Mouse (Mus musculus) forebrain, embryonic 14.5 days (tissue): ENCODE measurements around the gene Sirt1. TPM values are rescaled to one million over a fixed set of nuclear protein-coding genes. Genes with fewer than 3 reads are reported as not detected.
"Not testable (repeated sequence)": the region's sequence is repeated elsewhere in the genome, so short reads cannot be mapped to it uniquely, and the experiment has no call there.

ENCODE experiments used
- ATAC-seq: fragments of 200-750 bp; cut with Nextera tagmentation; 2 replicates; pipeline ENCODE4 v1.8.0; 2017; ENCODE audit warnings: mild to moderate bottlenecking, moderate library complexity
- DNase-seq: peaks from one replicate; pipeline ENCODE4 v3.0.0-alpha.2; 2015; ENCODE audit warnings: low spot score
- H3K27ac ChIP-seq: fragments of 300-500 bp; sonication (generic); 2 replicates; pipeline ENCODE4 v1.5.1; 2014; ENCODE audit warnings: low read depth, mild to moderate bottlenecking, control low read depth, low read length, moderate library complexity
- H3K27me3 ChIP-seq: fragments of 300-500 bp; sonication (generic); replicated peaks from 2 replicates; pipeline ENCODE4 v1.6.1; 2014; ENCODE audit warnings: low read length, control low read depth, mixed read lengths; ENCODE audit not compliant: control insufficient read depth, insufficient read depth
- H3K36me3 ChIP-seq: fragments of 300-500 bp; sonication (generic); 2 replicates; pipeline ENCODE4 v1.6.1; 2014; ENCODE audit warnings: low read length, control low read depth; ENCODE audit not compliant: control insufficient read depth, insufficient read depth
- H3K4me1 ChIP-seq: fragments of 300-500 bp; sonication (generic); 2 replicates; pipeline ENCODE4 v1.6.1; 2014; ENCODE audit warnings: antibody characterized with exemption, low read length, control low read depth; ENCODE audit not compliant: control insufficient read depth, insufficient read depth
- H3K4me2 ChIP-seq: fragments of 300-500 bp; sonication (generic); 2 replicates; pipeline ENCODE4 v1.6.1; 2014; ENCODE audit warnings: mild to moderate bottlenecking, control low read depth, low read length
- H3K4me3 ChIP-seq: fragments of 300-500 bp; sonication (generic); 2 replicates; pipeline ENCODE4 v1.5.1; 2014; ENCODE audit warnings: low read depth, low read length, control low read depth
- H3K9ac ChIP-seq: fragments of 300-500 bp; sonication (generic); 2 replicates; pipeline ENCODE4 v1.6.1; 2014; ENCODE audit warnings: mild to moderate bottlenecking, low read length, control low read depth, moderate library complexity
- H3K9me3 ChIP-seq: fragments of 300-500 bp; sonication (generic); replicated peaks from 2 replicates; pipeline ENCODE4 v1.6.1; 2016; ENCODE audit warnings: low read length, control low read depth, mixed read lengths; ENCODE audit not compliant: control insufficient read depth
- WGBS: fragments of 180-500 bp; shearing (Covaris S2); extraction: QIAGEN DNeasy Blood & Tissue Kit; methylation state at CpG from one replicate; pipeline ENCODE4 v1.1.7; 2014; 5-methylcytosine and 5-hydroxymethylcytosine counted together
- polyA plus RNA-seq: library from polyadenylated mRNA; unstranded; fragments of >200 nt; fragmentation: Nextera tagmentation; extraction: Ambion mirVana; gene quantifications from 2 replicates; pipeline ENCODE4 v1.2.1, GENCODE M21; 2014

The Sirt1 gene
- polyA plus RNA-seq, 1 experiment from 2014 or later, result 6.2 TPM

- Histone ChIP-seq H3K9me3 (no peaks in the 10 kb centered on the region), H3K4me1 (no peaks in the 10 kb centered on the region), H3K4me2 (no peak overlapping the region), H3K27me3 (no peaks in the 10 kb centered on the region), H3K27ac (no peak overlapping the region), H3K9ac (no peak overlapping the region), H3K4me3 (no peak overlapping the region), H3K36me3 (no peaks in the 10 kb centered on the region)
- DNase-seq (no peak), ATAC-seq (no peak)
- 83% methylated on average over 5 of the region's 5 CpGs for WGBS
These were observed 21.4 kb upstream of the Sirt1 start for GRCm38 (mm10) chr10:63402731-63403504.

- Histone ChIP-seq H3K4me3 (no peak overlapping the region), H3K4me2 (no peak overlapping the region), H3K9me3 (no peaks in the 10 kb centered on the region), H3K36me3 (no peaks in the 10 kb centered on the region), H3K9ac (no peak overlapping the region), H3K27me3 (no peaks in the 10 kb centered on the region), H3K4me1 (no peaks in the 10 kb centered on the region), H3K27ac (no peak overlapping the region)
- DNase-seq (no peak), ATAC-seq (no peak)
- 89% methylated on average over 10 of the region's 10 CpGs for WGBS
These were observed 15.5 kb upstream of the Sirt1 start for GRCm38 (mm10) chr10:63396963-63397362.

- Histone ChIP-seq H3K4me1 (no peaks in the 10 kb centered on the region), H3K27ac (no peak overlapping the region), H3K4me2 (no peak overlapping the region), H3K9ac (no peak overlapping the region), H3K9me3 (no peaks in the 10 kb centered on the region), H3K4me3 (no peak overlapping the region), H3K36me3 (no peaks in the 10 kb centered on the region), H3K27me3 (no peaks in the 10 kb centered on the region)
- ATAC-seq, result no peak
- no peak for DNase-seq
- 70% methylated on average over 4 of the region's 4 CpGs for whole genome bisulfite sequencing
These were observed 7.4 kb upstream of the Sirt1 start for GRCm38 (mm10) chr10:63388948-63389347.

GRCm38 (mm10) chr10:63386991-63387390 lies 5.5 kb upstream of the Sirt1 start:
- no peaks in the 10 kb centered on the region for H3K4me1 ChIP-seq
- DNase-seq, result peak; percentile 36
- peak overlapping the region; percentile 58 for H3K4me3 ChIP-seq
- no peak for ATAC-seq
- no peaks in the 10 kb centered on the region for H3K9me3 ChIP-seq
- peak overlapping the region; percentile 67 for H3K9ac ChIP-seq
- H3K27ac ChIP-seq, result no peak overlapping the region
- no peaks in the 10 kb centered on the region for H3K27me3 ChIP-seq
- no peaks in the 10 kb centered on the region for H3K36me3 ChIP-seq
- H3K4me2 ChIP-seq, result peak overlapping the region; percentile 77
- 2% methylated on average over 10 of the region's 10 CpGs for WGBS

GRCm38 (mm10) chr10:63386444-63386843 lies 4.9 kb upstream of the Sirt1 start:
- Histone ChIP-seq H3K4me3 (peak overlapping the region; percentile 58), H3K27me3 (no peaks in the 10 kb centered on the region), H3K9ac (peak overlapping the region; percentile 67), H3K36me3 (no peaks in the 10 kb centered on the region), H3K9me3 (no peaks in the 10 kb centered on the region), H3K4me2 (peak overlapping the region; percentile 77), H3K4me1 (peaks cover 5% of the 10 kb centered on the region), H3K27ac (no peak overlapping the region)
- WGBS, result under 1% methylated on average over 19 of the region's 19 CpGs
- DNase-seq, result peak; percentile 95
- ATAC-seq, result peak; percentile 67

- H3K27me3 ChIP-seq, H3K4me1 ChIP-seq, H3K36me3 ChIP-seq, H3K9me3 ChIP-seq, ATAC-seq, H3K9ac ChIP-seq, H3K27ac ChIP-seq, DNase-seq: not testable (repeated sequence)
- H3K4me3 ChIP-seq, result peak overlapping the region; percentile 58
- WGBS, result 28% methylated on average over 5 of the region's 5 CpGs
- peak overlapping the region; percentile 77 for H3K4me2 ChIP-seq
These were observed 4.4 kb upstream of the Sirt1 start for GRCm38 (mm10) chr10:63385897-63386296.

- Histone ChIP-seq H3K9me3 (no peaks in the 10 kb centered on the region), H3K27ac (no peak within 1 kb of the TSS), H3K4me1 (peaks cover 6% of the 10 kb centered on the region), H3K36me3 (no peaks in the 10 kb centered on the region), H3K4me3 (peak within 1 kb of the TSS; percentile 54), H3K4me2 (peak within 1 kb of the TSS; percentile 80), H3K9ac (peak within 1 kb of the TSS; percentile 60), H3K27me3 (no peaks in the 10 kb centered on the region; the same call in 1 of the 2 replicates)
- WGBS, result under 1% methylated on average over 28 of the region's 28 CpGs
- ATAC-seq (peak; percentile 96), DNase-seq (peak; percentile 99)
These were observed 1.1 kb upstream of the Sirt1 start, which contains the start of gene Dnajc12 for GRCm38 (mm10) chr10:63382372-63383279. Gene Dnajc12 (plus strand): TSS chr10:63382443.

- Histone ChIP-seq H3K9ac (no peak overlapping the region), H3K4me1 (peaks cover 6% of the 10 kb centered on the region), H3K27ac (no peak overlapping the region), H3K4me3 (no peak overlapping the region), H3K4me2 (no peak overlapping the region), H3K9me3 (no peaks in the 10 kb centered on the region), H3K27me3 (no peaks in the 10 kb centered on the region; the same call in 1 of the 2 replicates), H3K36me3 (no peaks in the 10 kb centered on the region)
- ATAC-seq (no peak), DNase-seq (no peak)
- WGBS, result 35% methylated on average over 6 of the region's 6 CpGs
These were observed 2.4 kb downstream of the Sirt1 start for GRCm38 (mm10) chr10:63378948-63379680.
